Mouse (Mus musculus) hematopoietic stem cell, adult 5-6 weeks (primary cell): ENCODE measurements at regions not wholly inside any gene's neighbourhood (a gene's known extent, or its start where the extent isn't known, plus 50 kb on each side); places are given as distances from the start of the nearest gene placed in this dataset.

Experiments used
- ATAC-seq, 2 experiments: fragments of 125-278 bp in 1 of 2; replicated peaks in 1 of 2; 2 replicates each; pipeline ENCODE4 v1.8.0; 2016 to 2017; ENCODE audit warnings: inconsistent platforms in 2 of 2, mild to moderate bottlenecking in 2 of 2, moderate number of reproducible peaks in 2 of 2, low read depth in 1 of 2, moderate TSS enrichment in 1 of 2; ENCODE audit not compliant: low FRiP score in 2 of 2, poor library complexity in 2 of 2, severe bottlenecking in 2 of 2, insufficient read depth in 1 of 2, low TSS enrichment in 1 of 2

GRCm38 (mm10) chr7:136708004-136708435 is 186.4 kb upstream of the Mgmt start:
- no peak for ATAC-seq

- no peak for ATAC-seq
Measured at GRCm38 (mm10) chr7:136710653-136711052, 183.8 kb upstream of the Mgmt start.

DNA sequence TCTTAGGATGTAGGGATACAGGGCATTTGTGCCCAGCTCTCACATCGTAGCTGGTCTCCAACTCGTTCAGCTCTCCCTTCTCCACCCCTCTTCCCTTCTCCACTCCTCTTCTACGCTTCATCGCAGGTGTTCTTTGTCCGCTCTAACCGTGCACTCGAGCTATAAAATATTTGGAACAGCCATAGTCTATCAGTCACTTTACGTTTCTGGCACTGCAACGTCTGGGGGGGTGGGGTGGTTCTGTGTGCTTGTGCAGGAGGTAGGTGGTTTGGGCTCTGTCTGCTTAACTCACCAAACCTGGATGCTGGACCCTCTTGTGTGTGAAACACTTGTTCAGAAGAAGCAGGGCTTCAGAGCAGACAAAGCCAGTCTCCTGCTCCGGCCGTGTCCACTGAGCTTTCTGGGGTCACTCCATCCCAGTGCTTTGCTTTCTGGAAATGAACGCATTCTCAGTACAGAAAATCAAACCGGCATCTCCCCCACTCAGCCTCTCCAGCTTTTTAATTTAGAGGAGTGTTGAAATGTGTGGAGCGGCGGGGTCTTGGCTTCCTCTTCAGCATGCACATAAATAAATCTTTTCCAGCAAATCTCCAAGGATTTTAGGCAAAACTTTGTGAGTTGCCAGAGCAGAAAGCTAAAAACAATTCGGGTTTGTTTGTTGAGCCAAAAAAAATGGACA is 181.3 kb upstream of the Mgmt start:
- ATAC-seq, result no peak

- no peak for ATAC-seq
Measured at GRCm38 (mm10) chr7:136727628-136728402, 166.6 kb upstream of the Mgmt start.

DNA sequence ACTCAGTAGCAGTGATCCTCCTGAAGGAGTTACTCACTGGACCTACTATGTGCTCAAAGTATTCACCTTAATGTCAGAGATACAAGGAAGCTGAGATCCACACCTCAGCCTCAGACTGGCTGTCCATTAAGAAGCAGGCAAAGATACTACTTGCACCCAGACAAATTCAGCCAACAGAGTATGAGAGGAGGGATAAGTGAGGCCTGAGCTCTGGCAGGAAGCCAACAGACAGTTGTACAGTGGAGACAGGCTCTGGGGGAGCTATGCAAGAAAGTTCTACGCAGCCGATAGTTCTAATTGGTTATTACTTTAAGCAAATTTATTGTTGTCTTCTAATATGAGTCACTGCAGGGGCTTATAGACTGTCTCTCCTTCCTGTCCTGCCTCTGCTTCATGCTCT is 152.2 kb upstream of the Mgmt start:
- no peak for ATAC-seq

DNA sequence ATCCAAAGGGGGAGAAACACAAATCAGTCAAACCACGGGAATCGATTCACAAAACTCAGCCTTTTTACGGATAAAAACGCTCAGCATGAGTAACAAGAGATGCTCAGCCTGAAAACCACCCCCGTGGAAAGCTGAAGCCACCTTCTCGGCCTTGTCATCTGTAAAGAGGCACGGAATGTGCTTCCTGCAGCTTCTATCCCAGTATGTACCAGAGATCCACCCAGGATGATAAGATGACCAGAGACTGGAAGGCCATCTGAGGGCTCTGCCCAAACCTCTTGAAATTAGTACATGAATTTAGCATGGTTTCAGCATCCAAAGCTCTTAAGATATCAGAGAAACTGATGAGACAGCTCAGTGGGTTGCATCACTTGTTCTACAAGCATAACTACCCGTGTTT is 149.0 kb upstream of the Mgmt start:
- ATAC-seq, result no peak

GRCm38 (mm10) chr7:136751477-136751876 is 142.9 kb upstream of the Mgmt start:
- no peak for ATAC-seq

DNA sequence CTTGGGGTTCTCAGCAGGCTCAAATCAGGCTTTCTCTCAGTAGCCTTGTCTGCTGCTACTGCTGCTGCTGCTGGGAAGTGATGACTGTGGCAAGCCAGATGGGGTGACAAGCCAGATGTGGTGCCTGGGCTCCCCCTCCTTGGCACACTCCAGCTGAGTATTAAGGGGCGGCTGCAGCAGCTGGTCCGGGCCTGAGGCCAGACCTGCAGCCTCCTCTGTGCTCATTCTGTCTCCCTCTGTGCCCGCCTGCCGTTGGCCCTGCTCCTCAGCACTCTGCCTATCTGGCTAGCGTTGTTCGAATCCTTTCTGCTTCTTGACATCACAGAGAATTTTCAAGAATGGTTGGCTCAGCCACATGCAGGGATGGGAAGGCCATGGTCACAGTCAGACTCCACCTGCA is 139.6 kb upstream of the Mgmt start:
- ATAC-seq, result no peak

- ATAC-seq, result no peak
Measured at GRCm38 (mm10) chr7:136765026-136765425, 129.4 kb upstream of the Mgmt start.

DNA sequence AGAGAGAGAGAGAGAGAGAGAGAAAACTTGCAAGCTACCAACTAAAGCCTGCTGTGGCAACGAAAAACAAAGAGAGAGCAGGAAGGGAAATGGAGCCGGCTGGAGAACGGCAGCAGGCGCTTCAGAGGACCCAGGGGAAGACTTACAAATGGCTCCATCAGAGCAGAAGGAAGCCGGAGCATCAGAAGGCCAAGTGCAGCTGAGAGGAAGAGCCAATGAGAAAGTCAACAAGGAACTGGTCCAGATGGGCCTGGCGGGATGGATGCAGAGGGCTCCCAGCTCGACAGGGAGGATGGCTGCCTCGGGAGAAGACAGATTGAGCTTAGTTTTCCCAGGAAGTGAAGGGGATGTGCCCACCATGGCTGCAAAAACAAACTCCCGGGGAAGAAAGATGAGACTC is 127.2 kb upstream of the Mgmt start:
- no peak for ATAC-seq

GRCm38 (mm10) chr7:136780708-136781107 is 113.7 kb upstream of the Mgmt start:
- no peak for ATAC-seq

DNA sequence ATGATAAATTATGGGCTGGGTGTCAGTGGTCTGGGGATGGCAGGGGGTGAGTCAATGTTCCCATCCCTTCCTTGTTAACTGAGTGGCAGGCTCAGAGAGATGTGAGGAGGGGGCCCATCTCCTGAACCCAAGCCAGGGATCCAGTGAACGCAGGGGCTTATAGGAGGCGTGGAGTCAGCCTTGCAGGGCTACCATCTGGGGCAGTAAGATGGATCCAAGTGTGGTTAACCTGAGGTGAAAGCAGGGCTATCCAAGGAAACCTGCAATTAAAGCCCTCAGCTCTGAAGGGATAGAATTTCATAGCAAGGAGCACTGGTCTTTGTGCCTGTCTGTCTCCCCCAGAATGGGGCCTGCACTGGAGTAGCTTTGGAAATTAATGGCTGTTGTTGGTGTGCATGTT is 103.3 kb upstream of the Mgmt start:
- ATAC-seq, result no peak

- no peak for ATAC-seq
Measured at GRCm38 (mm10) chr7:136792131-136792530, 102.3 kb upstream of the Mgmt start.

DNA sequence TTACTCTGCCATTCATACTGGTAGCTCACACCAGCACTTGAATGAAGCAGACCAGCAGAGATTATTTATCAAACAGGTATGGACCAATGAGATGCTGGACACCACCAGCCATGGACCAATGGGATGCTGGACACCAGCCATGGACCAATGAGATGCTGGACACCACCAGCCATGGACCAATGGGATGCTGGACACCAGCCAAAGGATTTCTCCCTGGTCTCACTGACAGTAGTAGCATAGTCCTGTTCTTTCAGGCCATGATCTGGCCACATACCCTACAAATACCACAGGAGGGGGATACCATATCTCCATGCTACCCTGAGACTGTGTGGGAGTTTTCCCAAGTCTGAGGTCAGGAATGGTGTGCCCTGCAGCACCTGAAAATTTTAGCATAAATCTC is 98.0 kb upstream of the Mgmt start:
- no peak for ATAC-seq

- ATAC-seq, result peak; percentile 52 to 75; a peak in 3 of 4 replicates
Measured at GRCm38 (mm10) chr7:136797780-136798435, 96.5 kb upstream of the Mgmt start.

- ATAC-seq, result no peak
Measured at GRCm38 (mm10) chr7:136798605-136799004, 95.8 kb upstream of the Mgmt start.

- no peak for ATAC-seq
Measured at GRCm38 (mm10) chr7:136807101-136807500, 87.3 kb upstream of the Mgmt start.

DNA sequence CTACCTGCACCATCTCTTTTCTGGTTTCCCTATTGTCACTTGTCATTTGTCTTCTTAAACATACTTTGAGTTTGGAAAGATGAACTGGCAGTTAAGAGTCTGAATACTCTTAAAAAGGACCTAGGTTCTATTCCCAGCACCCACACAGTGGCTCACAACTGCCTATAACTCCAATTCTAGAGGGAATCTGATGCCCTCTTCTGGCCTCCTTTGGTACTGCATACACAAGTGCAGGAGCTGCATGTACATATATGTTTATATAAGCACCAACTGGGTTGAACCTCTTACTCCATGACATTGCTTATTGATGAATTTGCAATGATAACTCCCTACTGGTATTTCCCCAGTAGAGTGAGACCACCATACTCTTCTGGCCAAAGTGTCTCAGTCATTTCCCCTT is 86.4 kb upstream of the Mgmt start:
- no peak for ATAC-seq
